Mouse (Mus musculus): Measurements from ENCODE around the gene Asb2. TPM values are rescaled to one million over a fixed set of nuclear protein-coding genes. Genes with fewer than 3 reads are reported as not detected.

The Asb2 gene
- polyA plus RNA-seq, 1 experiment from 2014 or later, result 1.8 TPM

- Histone ChIP-seq H3K9ac (ENCODE audit: low read depth, low read length) (no peak overlapping the region), H3K36me3 (ENCODE audit: insufficient read depth, low read length) (no peaks in the 10 kb centered on the region), H3K4me2 (ENCODE audit: low read length) (no peak overlapping the region), H3K27me3 (ENCODE audit: insufficient read depth, low read length) (no peaks in the 10 kb centered on the region), H3K9me3 (replicated peaks; ENCODE audit: low read length) (no peaks in the 10 kb centered on the region), H3K4me1 (replicated peaks; ENCODE audit: insufficient read depth, low read length) (no peaks in the 10 kb centered on the region), H3K4me3 (replicated peaks; ENCODE audit: low read depth, low read length) (no peak overlapping the region), H3K27ac (no peak overlapping the region)
- no peak for DNase-seq (ENCODE audit: low spot score)
- WGBS, result 54% methylated on average over 8 of the region's 8 CpGs
- ATAC-seq (replicated peaks; ENCODE audit: low FRiP score, low read depth), result 0 out of 2 replicates have a peak, but pooled peaks have one; percentile 20
- TF ChIP-seq CTCF (IDR thresholded peaks at IDR 0.05; ENCODE audit: low read depth), result no peak
Observed at GRCm38 (mm10) chr12:103343456-103343855, 12.3 kb downstream of the Asb2 start.

- Histone ChIP-seq H3K27ac (no peak overlapping the region), H3K36me3 (ENCODE audit: insufficient read depth, low read length) (no peaks in the 10 kb centered on the region), H3K27me3 (ENCODE audit: insufficient read depth, low read length) (no peaks in the 10 kb centered on the region), H3K9me3 (replicated peaks; ENCODE audit: low read length) (no peaks in the 10 kb centered on the region), H3K4me3 (replicated peaks; ENCODE audit: low read depth, low read length) (no peak overlapping the region), H3K9ac (ENCODE audit: low read depth, low read length) (no peak overlapping the region), H3K4me2 (ENCODE audit: low read length) (no peak overlapping the region), H3K4me1 (replicated peaks; ENCODE audit: insufficient read depth, low read length) (no peaks in the 10 kb centered on the region)
- TF ChIP-seq CTCF (IDR thresholded peaks at IDR 0.05; ENCODE audit: low read depth), result no peak
- ATAC-seq (replicated peaks; ENCODE audit: low FRiP score, low read depth), result no peak; the same call in 1 of the 2 replicates
- whole genome bisulfite sequencing, result 72% methylated on average over 5 of the region's 5 CpGs
- DNase-seq (ENCODE audit: low spot score), result no peak
Observed at GRCm38 (mm10) chr12:103341212-103341611, 14.6 kb downstream of the Asb2 start.

- ATAC-seq (replicated peaks; ENCODE audit: low FRiP score, low read depth) (no peak), DNase-seq (ENCODE audit: low spot score) (peak; percentile 59)
- Histone ChIP-seq H3K27ac (no peak overlapping the region), H3K36me3 (ENCODE audit: insufficient read depth, low read length) (no peaks in the 10 kb centered on the region), H3K9ac (ENCODE audit: low read depth, low read length) (no peak overlapping the region), H3K4me3 (replicated peaks; ENCODE audit: low read depth, low read length) (no peak overlapping the region), H3K9me3 (replicated peaks; ENCODE audit: low read length) (no peaks in the 10 kb centered on the region), H3K27me3 (ENCODE audit: insufficient read depth, low read length) (no peaks in the 10 kb centered on the region), H3K4me2 (ENCODE audit: low read length) (no peak overlapping the region), H3K4me1 (replicated peaks; ENCODE audit: insufficient read depth, low read length) (no peaks in the 10 kb centered on the region)
- 59% methylated on average over 14 of the region's 14 CpGs for WGBS
- no peak for TF ChIP-seq CTCF (IDR thresholded peaks at IDR 0.05; ENCODE audit: low read depth)
Observed at GRCm38 (mm10) chr12:103338162-103338798, 17.5 kb downstream of the Asb2 start.

- WGBS, result 70% methylated on average over 3 of the region's 3 CpGs
- Histone ChIP-seq H3K9ac (ENCODE audit: low read depth, low read length) (no peak overlapping the region), H3K4me3 (replicated peaks; ENCODE audit: low read depth, low read length) (no peak overlapping the region), H3K36me3 (ENCODE audit: insufficient read depth, low read length) (no peaks in the 10 kb centered on the region), H3K4me1 (replicated peaks; ENCODE audit: insufficient read depth, low read length) (no peaks in the 10 kb centered on the region), H3K27ac (no peak overlapping the region), H3K4me2 (ENCODE audit: low read length) (no peak overlapping the region), H3K27me3 (ENCODE audit: insufficient read depth, low read length) (no peaks in the 10 kb centered on the region), H3K9me3 (replicated peaks; ENCODE audit: low read length) (no peaks in the 10 kb centered on the region)
- DNase-seq (ENCODE audit: low spot score), result no peak
- TF ChIP-seq CTCF (IDR thresholded peaks at IDR 0.05; ENCODE audit: low read depth), result no peak
- ATAC-seq (replicated peaks; ENCODE audit: low FRiP score, low read depth), result no peak
Observed at GRCm38 (mm10) chr12:103336766-103337165, 19.0 kb downstream of the Asb2 start.

GRCm38 (mm10) chr12:103333426-103333825 is 22.4 kb downstream of the Asb2 start:
- TF ChIP-seq CTCF (IDR thresholded peaks at IDR 0.05; ENCODE audit: low read depth), result no peak
- 94% methylated on average over 15 of the region's 15 CpGs for WGBS

GRCm38 (mm10) chr12:103332879-103333278 is 22.9 kb downstream of the Asb2 start:
- Histone ChIP-seq H3K4me1 (replicated peaks; ENCODE audit: insufficient read depth, low read length) (no peaks in the 10 kb centered on the region), H3K4me3 (replicated peaks; ENCODE audit: low read depth, low read length) (no peak overlapping the region), H3K36me3 (ENCODE audit: insufficient read depth, low read length) (no peaks in the 10 kb centered on the region), H3K4me2 (ENCODE audit: low read length) (no peak overlapping the region), H3K27me3 (ENCODE audit: insufficient read depth, low read length) (no peaks in the 10 kb centered on the region), H3K27ac (no peak overlapping the region), H3K9ac (ENCODE audit: low read depth, low read length) (no peak overlapping the region), H3K9me3 (replicated peaks; ENCODE audit: low read length) (no peaks in the 10 kb centered on the region)
- 84% methylated on average over 2 of the region's 2 CpGs for WGBS
- DNase-seq (ENCODE audit: low spot score), result no peak
- no peak for TF ChIP-seq CTCF (IDR thresholded peaks at IDR 0.05; ENCODE audit: low read depth)
- ATAC-seq (replicated peaks; ENCODE audit: low FRiP score, low read depth), result no peak

More at GRCm38 (mm10) chr12:103333426-103333825, 22.4 kb downstream of the Asb2 start:
- ATAC-seq (replicated peaks; ENCODE audit: low FRiP score, low read depth), result no peak
- H3K27ac ChIP-seq, result no peak overlapping the region
- H3K4me2 ChIP-seq (ENCODE audit: low read length), result no peak overlapping the region
- no peak overlapping the region for H3K4me3 ChIP-seq (replicated peaks; ENCODE audit: low read depth, low read length)
- no peaks in the 10 kb centered on the region for H3K4me1 ChIP-seq (replicated peaks; ENCODE audit: insufficient read depth, low read length)
- H3K9ac ChIP-seq (ENCODE audit: low read depth, low read length), result no peak overlapping the region
- no peak for DNase-seq (ENCODE audit: low spot score)
- no peaks in the 10 kb centered on the region for H3K9me3 ChIP-seq (replicated peaks; ENCODE audit: low read length)
- no peaks in the 10 kb centered on the region for H3K36me3 ChIP-seq (ENCODE audit: insufficient read depth, low read length)
- H3K27me3 ChIP-seq (ENCODE audit: insufficient read depth, low read length), result no peaks in the 10 kb centered on the region

GRCm38 (mm10) chr12:103331491-103331890 is 24.3 kb downstream of the Asb2 start:
- Histone ChIP-seq H3K4me3 (replicated peaks; ENCODE audit: low read depth, low read length) (no peak overlapping the region), H3K27me3 (ENCODE audit: insufficient read depth, low read length) (no peaks in the 10 kb centered on the region), H3K4me2 (ENCODE audit: low read length) (no peak overlapping the region), H3K27ac (no peak overlapping the region), H3K9ac (ENCODE audit: low read depth, low read length) (no peak overlapping the region), H3K9me3 (replicated peaks; ENCODE audit: low read length) (no peaks in the 10 kb centered on the region), H3K36me3 (ENCODE audit: insufficient read depth, low read length) (no peaks in the 10 kb centered on the region), H3K4me1 (replicated peaks; ENCODE audit: insufficient read depth, low read length) (no peaks in the 10 kb centered on the region)
- no peak for TF ChIP-seq CTCF (IDR thresholded peaks at IDR 0.05; ENCODE audit: low read depth)
- WGBS, result 39% methylated on average over 4 of the region's 4 CpGs
- no peak for DNase-seq (ENCODE audit: low spot score)
- ATAC-seq (replicated peaks; ENCODE audit: low FRiP score, low read depth), result no peak

All from kidney, postnatal 0 days (tissue).